Mouse (Mus musculus): ENCODE results near the gene Erbb2. TPM values are rescaled to one million over a fixed set of nuclear protein-coding genes. Genes with fewer than 3 reads are reported as not detected.

Erbb2 gene
- polyA plus RNA-seq, 1 experiment, result 12.4 TPM

DNA sequence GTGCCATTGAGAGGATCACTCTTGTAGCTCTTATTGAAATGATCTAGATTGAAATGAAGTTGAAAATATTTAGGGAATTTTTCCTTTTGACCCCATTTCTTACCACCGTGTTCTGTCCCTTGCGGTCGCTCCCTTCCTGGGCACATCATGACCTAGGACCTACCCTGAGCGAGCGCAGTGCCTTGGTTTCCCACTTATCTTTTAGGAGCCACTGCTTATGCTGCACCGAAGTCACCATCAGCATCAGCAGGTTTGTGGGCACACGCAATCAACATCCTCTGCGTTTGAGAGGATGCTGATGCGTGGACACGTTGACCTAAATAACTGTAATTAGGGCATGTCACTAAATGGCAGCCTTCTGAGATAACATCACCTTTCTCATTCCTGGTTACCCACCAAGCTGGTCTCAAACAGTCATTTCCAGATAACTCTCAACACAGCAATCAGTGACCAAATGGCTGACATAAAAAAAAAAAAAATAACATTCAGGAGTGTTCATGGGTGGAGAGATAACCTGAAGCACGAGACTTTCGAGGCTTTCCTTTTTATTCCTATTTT, 67.7 kb downstream of the Erbb2 start:
- H3K4me1 ChIP-seq (ENCODE audit: control insufficient read depth, insufficient read depth, low read length), result no peaks in the 10 kb centered on the region
- no peak overlapping the region for H3K4me3 ChIP-seq (ENCODE audit: low read depth, low read length)
- no peaks in the 10 kb centered on the region for H3K36me3 ChIP-seq (ENCODE audit: control insufficient read depth, insufficient read depth, low read length, poor library complexity, severe bottlenecking)
- no peak overlapping the region for H3K27ac ChIP-seq (ENCODE audit: insufficient read depth, low read length)
- H3K27me3 ChIP-seq (ENCODE audit: control insufficient read depth, insufficient read depth, low read length, poor library complexity, severe bottlenecking), result no peaks in the 10 kb centered on the region; the same call in 1 of the 2 replicates
- no peak overlapping the region for H3K9ac ChIP-seq (ENCODE audit: low read depth, poor library complexity, severe bottlenecking)
- no peaks in the 10 kb centered on the region for H3K9me3 ChIP-seq (replicated peaks; ENCODE audit: control insufficient read depth, insufficient read depth, low read length, poor library complexity, severe bottlenecking)
- no peak for TF ChIP-seq EP300 (IDR thresholded peaks at IDR 0.05; ENCODE audit: insufficient read depth, low read depth, low read length)
- TF ChIP-seq CTCF (IDR thresholded peaks at IDR 0.05; ENCODE audit: low read depth, low read length), result no peak
- TF ChIP-seq POLR2A (IDR thresholded peaks at IDR 0.05; ENCODE audit: insufficient read depth, low read length), result no peak

DNA sequence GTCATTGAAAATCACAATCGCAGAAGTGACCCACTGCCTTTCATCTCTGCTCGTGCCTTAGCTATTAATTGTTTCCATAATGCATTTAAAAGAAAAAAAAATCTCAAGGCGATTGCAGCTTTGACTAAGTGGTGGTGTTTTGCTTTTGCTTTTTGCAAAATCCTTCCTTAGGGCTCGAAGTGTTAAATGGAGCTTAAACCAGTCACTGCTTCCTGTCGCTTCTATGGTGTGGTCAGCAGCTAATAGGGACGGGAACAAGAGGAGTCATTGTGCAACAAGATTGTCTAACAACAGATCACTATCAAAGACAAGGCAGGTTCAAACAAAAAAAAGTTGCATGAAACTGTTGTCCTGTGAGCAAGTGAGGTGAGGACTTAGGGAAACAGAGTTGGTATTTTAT, 69.0 kb downstream of the Erbb2 start:
- Histone ChIP-seq H3K27ac (ENCODE audit: insufficient read depth, low read length) (no peak overlapping the region), H3K4me3 (ENCODE audit: low read depth, low read length) (no peak overlapping the region), H3K9ac (ENCODE audit: low read depth, poor library complexity, severe bottlenecking) (no peak overlapping the region), H3K36me3 (ENCODE audit: control insufficient read depth, insufficient read depth, low read length, poor library complexity, severe bottlenecking) (no peaks in the 10 kb centered on the region), H3K27me3 (ENCODE audit: control insufficient read depth, insufficient read depth, low read length, poor library complexity, severe bottlenecking) (no peaks in the 10 kb centered on the region; the same call in 1 of the 2 replicates), H3K4me1 (ENCODE audit: control insufficient read depth, insufficient read depth, low read length) (no peaks in the 10 kb centered on the region), H3K9me3 (replicated peaks; ENCODE audit: control insufficient read depth, insufficient read depth, low read length, poor library complexity, severe bottlenecking) (no peaks in the 10 kb centered on the region)
- no peak for TF ChIP-seq POLR2A (IDR thresholded peaks at IDR 0.05; ENCODE audit: insufficient read depth, low read length)
- no peak for TF ChIP-seq CTCF (IDR thresholded peaks at IDR 0.05; ENCODE audit: low read depth, low read length)
- TF ChIP-seq EP300 (IDR thresholded peaks at IDR 0.05; ENCODE audit: insufficient read depth, low read depth, low read length), result no peak

DNA sequence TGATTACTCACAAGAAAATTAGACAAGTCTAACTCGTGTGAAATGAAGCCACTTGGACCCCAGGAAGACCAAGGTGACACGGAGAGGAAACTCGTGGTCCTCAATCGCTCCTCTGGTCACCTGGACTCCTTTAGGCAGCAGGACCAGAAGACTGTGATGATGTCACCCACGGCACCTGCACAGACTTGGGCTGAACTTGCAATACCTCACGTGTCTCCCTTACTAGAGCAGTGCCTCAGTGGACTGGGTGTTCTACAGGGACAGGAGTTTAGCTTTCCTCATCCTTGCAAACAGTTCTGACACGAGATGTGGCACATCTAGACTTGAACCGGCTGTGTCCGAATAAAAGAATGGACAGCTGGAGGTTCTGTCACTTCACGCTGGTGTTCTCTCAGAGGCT, 69.8 kb downstream of the Erbb2 start:
- TF ChIP-seq POLR2A (IDR thresholded peaks at IDR 0.05; ENCODE audit: insufficient read depth, low read length) (no peak), EP300 (IDR thresholded peaks at IDR 0.05; ENCODE audit: insufficient read depth, low read depth, low read length) (no peak), CTCF (IDR thresholded peaks at IDR 0.05; ENCODE audit: low read depth, low read length) (no peak)

DNA sequence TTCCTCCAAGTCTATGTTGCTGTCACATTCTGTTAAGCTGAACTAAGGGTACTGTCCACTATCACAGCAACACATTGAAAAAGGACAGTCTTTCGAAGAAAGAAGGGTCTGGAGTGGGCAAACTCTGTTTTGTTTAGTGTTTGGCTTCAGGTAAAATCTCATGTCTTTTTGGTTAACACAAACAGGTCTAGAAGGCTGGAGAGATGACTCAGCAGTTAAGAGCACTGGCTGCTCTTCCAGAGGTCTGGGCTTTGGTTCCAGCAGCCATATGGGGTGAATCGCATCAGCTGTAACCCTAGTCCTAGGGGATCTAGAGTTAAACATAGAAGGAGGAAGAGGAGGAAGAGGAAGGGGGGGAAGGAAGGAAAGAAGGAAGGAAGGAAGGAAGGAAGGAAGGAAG, 73.5 kb downstream of the Erbb2 start:
- H3K4me3 ChIP-seq (ENCODE audit: low read depth, low read length), result no peak overlapping the region
- no peak overlapping the region for H3K9ac ChIP-seq (ENCODE audit: low read depth, poor library complexity, severe bottlenecking)
- H3K27ac ChIP-seq (ENCODE audit: insufficient read depth, low read length), result no peak overlapping the region

More for the DNA sequence above, 69.8 kb downstream of the Erbb2 start:
- H3K9me3 ChIP-seq (replicated peaks; ENCODE audit: control insufficient read depth, insufficient read depth, low read length, poor library complexity, severe bottlenecking), result no peaks in the 10 kb centered on the region
- no peak overlapping the region for H3K27ac ChIP-seq (ENCODE audit: insufficient read depth, low read length)
- no peak overlapping the region for H3K4me3 ChIP-seq (ENCODE audit: low read depth, low read length)
- no peaks in the 10 kb centered on the region for H3K36me3 ChIP-seq (ENCODE audit: control insufficient read depth, insufficient read depth, low read length, poor library complexity, severe bottlenecking)
- H3K4me1 ChIP-seq (ENCODE audit: control insufficient read depth, insufficient read depth, low read length), result no peaks in the 10 kb centered on the region
- no peak overlapping the region for H3K9ac ChIP-seq (ENCODE audit: low read depth, poor library complexity, severe bottlenecking)
- H3K27me3 ChIP-seq (ENCODE audit: control insufficient read depth, insufficient read depth, low read length, poor library complexity, severe bottlenecking), result no peaks in the 10 kb centered on the region

More for the DNA sequence above, 73.5 kb downstream of the Erbb2 start:
- Histone ChIP-seq H3K9me3 (replicated peaks; ENCODE audit: control insufficient read depth, insufficient read depth, low read length, poor library complexity, severe bottlenecking) (no peaks in the 10 kb centered on the region), H3K27me3 (ENCODE audit: control insufficient read depth, insufficient read depth, low read length, poor library complexity, severe bottlenecking) (no peaks in the 10 kb centered on the region), H3K36me3 (ENCODE audit: control insufficient read depth, insufficient read depth, low read length, poor library complexity, severe bottlenecking) (no peaks in the 10 kb centered on the region), H3K4me1 (ENCODE audit: control insufficient read depth, insufficient read depth, low read length) (no peaks in the 10 kb centered on the region)
- TF ChIP-seq EP300 (IDR thresholded peaks at IDR 0.05; ENCODE audit: insufficient read depth, low read depth, low read length) (no peak), CTCF (IDR thresholded peaks at IDR 0.05; ENCODE audit: low read depth, low read length) (no peak), POLR2A (IDR thresholded peaks at IDR 0.05; ENCODE audit: insufficient read depth, low read length) (no peak)

Other genes starting within 250 kb of the Erbb2 start
- 55.8 and 57.5 TPM in 2 replicates for gene Med1, start 219.2 kb upstream of the Erbb2 start, polyA plus RNA-seq (2011; ENCODE audit: insufficient read depth, insufficient read length, low read depth, missing spikeins)
- 52.5 and 53.6 TPM in 2 replicates for gene Cdk12, start 209.4 kb upstream of the Erbb2 start, polyA plus RNA-seq (2011; ENCODE audit: insufficient read depth, insufficient read length, low read depth, missing spikeins)
- not detected in 2 replicates for gene Neurod2, start 82.8 kb upstream of the Erbb2 start, polyA plus RNA-seq (2011; ENCODE audit: insufficient read depth, insufficient read length, low read depth, missing spikeins)
- gene Ppp1r1b, start 64.1 kb upstream of the Erbb2 start, polyA plus RNA-seq (2011; ENCODE audit: insufficient read depth, insufficient read length, low read depth, missing spikeins), result 1.1 and 1.5 TPM in 2 replicates
- 12.2 and 16.8 TPM in 2 replicates for gene Stard3, start 54.1 kb upstream of the Erbb2 start, polyA plus RNA-seq (2011; ENCODE audit: insufficient read depth, insufficient read length, low read depth, missing spikeins)
- not detected in 2 replicates for gene Tcap, start 28.7 kb upstream of the Erbb2 start, polyA plus RNA-seq (2011; ENCODE audit: insufficient read depth, insufficient read length, low read depth, missing spikeins)
- gene Pnmt, start 26.0 kb upstream of the Erbb2 start, polyA plus RNA-seq (2011; ENCODE audit: insufficient read depth, insufficient read length, low read depth, missing spikeins), result not detected in 2 replicates
- gene Pgap3, start 12.0 kb upstream of the Erbb2 start, polyA plus RNA-seq (2011; ENCODE audit: insufficient read depth, insufficient read length, low read depth, missing spikeins), result 4.5 and 5.0 TPM in 2 replicates
- 65.1 and 67.2 TPM in 2 replicates for gene Mien1, start 26.5 kb downstream of the Erbb2 start, polyA plus RNA-seq (2011; ENCODE audit: insufficient read depth, insufficient read length, low read depth, missing spikeins)
- 45.6 and 48.2 TPM in 2 replicates for gene Grb7, start 33.9 kb downstream of the Erbb2 start, polyA plus RNA-seq (2011; ENCODE audit: insufficient read depth, insufficient read length, low read depth, missing spikeins)
- gene Ikzf3, start 133.6 kb downstream of the Erbb2 start, polyA plus RNA-seq (2011; ENCODE audit: insufficient read depth, insufficient read length, low read depth, missing spikeins), result not detected in 2 replicates
- gene Zpbp2, start 138.6 kb downstream of the Erbb2 start, polyA plus RNA-seq (2011; ENCODE audit: insufficient read depth, insufficient read length, low read depth, missing spikeins), result not detected in 2 replicates
- 19.3 and 20.0 TPM in 2 replicates for gene Ormdl3, start 174.9 kb downstream of the Erbb2 start, polyA plus RNA-seq (2011; ENCODE audit: insufficient read depth, insufficient read length, low read depth, missing spikeins)
- gene Lrrc3c, start 185.8 kb downstream of the Erbb2 start, polyA plus RNA-seq (2011; ENCODE audit: insufficient read depth, insufficient read length, low read depth, missing spikeins), result not detected in 2 replicates
- 50.0 and 53.5 TPM in 2 replicates for gene Gm12355, start 213.2 kb downstream of the Erbb2 start, polyA plus RNA-seq (2011; ENCODE audit: insufficient read depth, insufficient read length, low read depth, missing spikeins)
- gene Gsdma3, start 213.9 kb downstream of the Erbb2 start, polyA plus RNA-seq (2011; ENCODE audit: insufficient read depth, insufficient read length, low read depth, missing spikeins), result not detected in 2 replicates
- gene Gsdma2, start 234.3 kb downstream of the Erbb2 start, polyA plus RNA-seq (2011; ENCODE audit: insufficient read depth, insufficient read length, low read depth, missing spikeins), result not detected in 2 replicates

Measured in ES-Bruce4 (cell line).